Comparison of ENCODE assay signal across 13 mouse cellular contexts in the genomic region with DNA sequence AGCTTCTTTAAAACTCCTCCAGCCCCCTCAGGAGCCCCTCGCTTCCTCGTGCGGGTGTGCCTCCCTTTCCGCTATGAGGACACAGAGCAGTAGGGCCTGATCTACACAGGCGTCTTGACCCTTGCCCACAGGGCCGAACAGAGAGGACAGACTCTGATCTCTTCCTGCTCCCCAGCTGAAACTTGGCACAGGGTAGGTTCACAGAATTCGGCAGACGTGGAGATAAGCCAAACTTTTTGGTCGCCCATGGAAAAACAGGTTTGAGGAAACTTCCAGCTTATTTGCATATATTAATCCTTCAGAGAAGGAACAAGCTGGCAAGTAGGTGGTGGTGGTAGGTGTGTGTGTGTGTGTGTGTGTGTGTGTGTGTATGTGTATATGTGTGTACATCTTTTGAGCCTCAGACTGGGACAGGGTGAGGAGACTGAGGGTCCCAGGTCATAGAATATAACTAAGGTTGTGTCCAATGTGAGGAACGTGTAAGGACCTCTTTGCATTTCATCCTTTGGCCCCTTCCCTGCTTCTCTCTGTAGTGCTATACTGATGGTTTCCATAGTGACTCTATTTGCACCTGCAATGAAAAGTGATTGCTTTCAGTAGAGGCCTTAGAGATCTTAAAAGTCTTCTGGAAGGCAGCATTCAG. TPM values are rescaled to one million over a fixed set of nuclear protein-coding genes. Genes with fewer than 3 reads are reported as not detected.
A peak's percentile ranks its signal among the peaks of the same experiment; 100 is the strongest.
DNase-seq lines count a peak whose midpoint lies in the region; ATAC-seq lines count a peak whose summit lies in the region.
"Had no signal": no experiment of that assay in that cellular context is flagged by ENCODE, and none has a peak within 500 bp of the region (broad histone marks: within the 10 kb centered on the region; RNA-seq: fewer than 3 reads in every experiment).

No protein-coding gene starts in this region.

- no peak overlapping the region for H3K4me2 ChIP-seq in lung, embryonic 15.5 days
- no peak overlapping the region for H3K4me2 ChIP-seq in forebrain, embryonic 11.5 days (ENCODE audit: low read depth, low read length, severe bottlenecking)
- H3K4me2 ChIP-seq in stomach, embryonic 15.5 days = no peak overlapping the region
- H3K4me2 ChIP-seq: embryonic facial prominence, embryonic 12.5 days; liver, embryonic 13.5 days had no signal

- no peak for ATAC-seq in lung, embryonic 15.5 days (ENCODE audit: borderline replicate concordance, extremely low read depth, low FRiP score, low TSS enrichment)
- ATAC-seq in forebrain, embryonic 11.5 days (replicated peaks; ENCODE audit: low FRiP score) = peak; percentile 10; the same call in 1 of the 2 replicates
- no peak for ATAC-seq in stomach, embryonic 15.5 days (ENCODE audit: insufficient read depth, low FRiP score, low read depth)

- H3K4me3 ChIP-seq in lung, embryonic 15.5 days = no peak overlapping the region
- H3K4me3 ChIP-seq in forebrain, embryonic 11.5 days (ENCODE audit: low read depth, low read length) = no peak overlapping the region
- no peak overlapping the region for H3K4me3 ChIP-seq in stomach, embryonic 15.5 days (replicated peaks)
- H3K4me3 ChIP-seq: embryonic facial prominence, embryonic 12.5 days; left cerebral cortex, adult 2 months; liver, embryonic 13.5 days; megakaryocyte, embryonic 14.5 days had no signal

- no peak for DNase-seq in lung, adult 18-20 months
- no peak for DNase-seq in forebrain, embryonic 11.5 days (ENCODE audit: low spot score)
- peak; percentile 92 for DNase-seq in kidney, adult 9 months
- no peak for DNase-seq in spleen, adult 18-20 months
- no peak for DNase-seq in lung, postnatal 36 days
- DNase-seq: cerebellum, adult 9-10 months; liver, embryonic 13.5 days; thymus, adult 2 months had no signal

- peaks cover 15% of the 10 kb centered on the region for H3K4me1 ChIP-seq in lung, embryonic 15.5 days
- peaks cover 22% of the 10 kb centered on the region for H3K4me1 ChIP-seq in forebrain, embryonic 11.5 days (replicated peaks; ENCODE audit: control insufficient read depth, insufficient read depth, low read length)
- peaks cover 5% of the 10 kb centered on the region; the same call in 1 of the 2 replicates for H3K4me1 ChIP-seq in stomach, embryonic 15.5 days

- 0 out of 2 replicates have a peak overlapping the region, but pooled peaks have one; percentile 15 for H3K27ac ChIP-seq in lung, embryonic 15.5 days
- H3K27ac ChIP-seq in forebrain, embryonic 11.5 days (ENCODE audit: low read depth, low read length) = peak overlapping the region; percentile 87
- H3K27ac ChIP-seq in stomach, embryonic 15.5 days = peak overlapping the region; percentile 41
- H3K27ac ChIP-seq: embryonic facial prominence, embryonic 12.5 days; left cerebral cortex, adult 2 months; liver, embryonic 13.5 days had no signal

- H3K9ac ChIP-seq in lung, embryonic 15.5 days = no peak overlapping the region
- peak overlapping the region; percentile 21; the same call in 1 of the 2 replicates for H3K9ac ChIP-seq in forebrain, embryonic 11.5 days (ENCODE audit: low read length)
- no peak overlapping the region for H3K9ac ChIP-seq in stomach, embryonic 15.5 days
- H3K9ac ChIP-seq: embryonic facial prominence, embryonic 12.5 days; liver, embryonic 13.5 days had no signal

- H3K9me3 ChIP-seq in lung, embryonic 15.5 days = no peaks in the 10 kb centered on the region
- no peaks in the 10 kb centered on the region for H3K9me3 ChIP-seq in forebrain, embryonic 11.5 days (ENCODE audit: control insufficient read depth, low read length)
- H3K9me3 ChIP-seq in stomach, embryonic 15.5 days = no peaks in the 10 kb centered on the region
- H3K9me3 ChIP-seq: embryonic facial prominence, embryonic 12.5 days; liver, embryonic 13.5 days; megakaryocyte, embryonic 14.5 days had no signal

- no peaks in the 10 kb centered on the region for H3K36me3 ChIP-seq in lung, embryonic 15.5 days
- no peaks in the 10 kb centered on the region for H3K36me3 ChIP-seq in forebrain, embryonic 11.5 days (ENCODE audit: control insufficient read depth, insufficient read depth, low read length)
- H3K36me3 ChIP-seq in stomach, embryonic 15.5 days = no peaks in the 10 kb centered on the region
- H3K36me3 ChIP-seq: embryonic facial prominence, embryonic 12.5 days; liver, embryonic 13.5 days had no signal

- 45% methylated on average over 10 of the region's 10 CpGs for WGBS in lung, embryonic 15.5 days
- 57% methylated on average over 10 of the region's 10 CpGs for WGBS in forebrain, embryonic 11.5 days
- WGBS in stomach, embryonic 15.5 days = 63% methylated on average over 10 of the region's 10 CpGs

- no peaks in the 10 kb centered on the region for H3K27me3 ChIP-seq in lung, embryonic 15.5 days
- H3K27me3 ChIP-seq in forebrain, embryonic 11.5 days (ENCODE audit: control insufficient read depth, insufficient read depth, low read length) = no peaks in the 10 kb centered on the region
- no peaks in the 10 kb centered on the region for H3K27me3 ChIP-seq in stomach, embryonic 15.5 days (replicated peaks)
- H3K27me3 ChIP-seq: embryonic facial prominence, embryonic 12.5 days; liver, embryonic 13.5 days had no signal

RNA-seq across cellular contexts. Expression of a gene that starts 43.1 kb away (rescaled TPM):
- polyA plus RNA-seq in lung, embryonic 15.5 days (2015; fragmentation: Nextera tagmentation; extraction: Ambion mirVana) = 12.3 and 12.5 TPM in 2 replicates
- polyA plus RNA-seq in forebrain, embryonic 11.5 days (2014; fragmentation: Nextera tagmentation; extraction: Ambion mirVana) = 14.9 and 15.4 TPM in 2 replicates
- 7.6 and 7.9 TPM in 2 replicates for polyA plus RNA-seq in stomach, embryonic 15.5 days (2015; fragmentation: Nextera tagmentation; extraction: Ambion mirVana)

RNA-seq across cellular contexts. Expression of a gene that starts 44.3 kb away (rescaled TPM):
- 1.3 and 3.0 TPM in 2 replicates for polyA plus RNA-seq in lung, embryonic 15.5 days (2015; fragmentation: Nextera tagmentation; extraction: Ambion mirVana)
- not detected in 2 replicates for polyA plus RNA-seq in forebrain, embryonic 11.5 days (2014; fragmentation: Nextera tagmentation; extraction: Ambion mirVana)
- polyA plus RNA-seq in stomach, embryonic 15.5 days (2015; fragmentation: Nextera tagmentation; extraction: Ambion mirVana) = 15.5 and 22.6 TPM in 2 replicates
- polyA plus RNA-seq: embryonic facial prominence, embryonic 12.5 days had no signal

Comparison
In these comparisons a context has a peak if more than half of its experiments do, and no peak if none do; other contexts are left out.
1. H3K27ac ChIP-seq: peak in every context shown above with its lines; median percentile 87 in forebrain, embryonic 11.5 days; 41 in stomach, embryonic 15.5 days; 15 in lung, embryonic 15.5 days.